Mouse (Mus musculus): ENCODE results near the gene Rbbp5. TPM values are rescaled to one million over a fixed set of nuclear protein-coding genes. Genes with fewer than 3 reads are reported as not detected.

Rbbp5 gene
- total RNA-seq, 2 experiments from 2014 or later: 27.7 to 36.3 TPM

GRCm38 (mm10) chr1:132541171-132541823, 64.1 kb downstream of the Rbbp5 start:
- DNase-seq: no peak

- DNase-seq: no peak
Measured at GRCm38 (mm10) chr1:132541824-132542599, 64.8 kb downstream of the Rbbp5 start.

DNA sequence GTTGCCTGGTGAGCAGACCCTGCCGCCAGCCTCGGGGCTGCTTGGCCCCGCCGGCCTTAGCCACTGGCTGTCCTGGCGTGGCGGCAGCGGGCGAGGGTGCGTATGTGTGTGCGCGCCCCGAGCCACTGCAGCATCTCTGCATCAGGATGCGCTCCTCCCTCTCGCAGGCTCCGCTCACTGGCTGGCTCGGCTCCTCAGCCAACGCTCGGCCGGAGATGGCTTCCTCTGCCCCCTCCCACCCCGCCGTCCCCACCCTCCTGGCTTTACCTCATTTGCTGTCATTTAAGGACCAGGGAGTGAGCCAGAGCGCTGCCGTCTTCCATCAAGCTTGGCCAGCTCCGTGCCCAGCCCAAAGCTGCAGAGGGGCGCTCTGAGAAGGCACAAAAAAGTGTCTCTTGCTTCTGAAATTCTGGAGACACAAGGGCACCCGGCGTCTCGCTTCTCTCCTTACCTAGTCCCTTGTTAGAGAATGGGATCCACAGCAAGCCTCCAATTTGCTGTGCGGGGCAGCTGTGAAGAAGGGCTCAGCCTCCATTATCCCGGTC, 65.7 kb downstream of the Rbbp5 start, which contains the start of gene Cntn2:
Gene Cntn2 (minus strand): TSS at position 495 of the 545 bp plus-strand sequence.
- no peak for DNase-seq

DNA sequence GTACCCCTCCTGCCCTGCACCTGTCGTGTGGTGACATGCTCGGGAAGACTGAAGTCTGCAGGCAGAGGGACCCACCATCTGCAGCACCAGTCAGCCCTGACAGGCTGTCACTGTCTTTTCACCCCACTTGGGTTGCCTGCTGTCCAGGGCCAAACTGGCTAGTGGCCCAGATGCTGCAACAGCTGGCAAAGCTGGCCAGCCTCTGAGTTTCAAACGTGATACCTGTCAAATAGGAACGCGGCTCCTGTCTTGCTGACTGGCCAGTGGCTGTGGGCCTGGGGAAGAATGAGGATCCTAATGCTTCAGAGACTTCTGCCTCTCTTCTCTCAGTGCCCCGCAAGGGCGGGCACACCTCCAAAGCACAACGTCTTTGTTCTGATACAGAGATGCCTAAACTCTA, 66.6 kb downstream of the Rbbp5 start:
- DNase-seq: no peak

Other genes starting within 250 kb of the Rbbp5 start
- gene Gm10188, start 247.6 kb upstream of the Rbbp5 start, total RNA-seq (2021): not detected
- 10 to 100 TPM; 56.5 to 69.6 TPM for gene Klhdc8a, start 178.7 kb upstream of the Rbbp5 start, total RNA-seq (2021)
- 1 to 10 TPM; 3.4 to 3.9 TPM for gene Nuak2, start 161.2 kb upstream of the Rbbp5 start, total RNA-seq (2021)
- 10 to 100 TPM; 15.2 to 30.9 TPM for gene Tmcc2, start 86.1 kb upstream of the Rbbp5 start, total RNA-seq (2021)
- gene Dstyk, start 59.8 kb upstream of the Rbbp5 start, total RNA-seq (2021): 10 to 100 TPM; 18.6 to 25.2 TPM
- 1 to 10 TPM; 2.6 to 3.8 TPM for gene Tmem81, start 28.9 kb downstream of the Rbbp5 start, total RNA-seq (2021)
- under 1 TPM; 0.42 to 0.58 TPM for gene Cntn2, start 65.9 kb downstream of the Rbbp5 start, total RNA-seq (2021)

All from adrenal gland, postnatal 10 days (tissue).